Mouse (Mus musculus): Measurements from ENCODE around the gene Tbc1d1. TPM values are rescaled to one million over a fixed set of nuclear protein-coding genes. Genes with fewer than 3 reads are reported as not detected.

Tbc1d1 gene
- total RNA-seq, 1 experiment = 31.1 TPM

- Histone ChIP-seq H3K36me3 (ENCODE audit: control insufficient read depth, insufficient read depth, low read length, poor library complexity, severe bottlenecking) (no peaks in the 10 kb centered on the region), H3K9ac (ENCODE audit: insufficient read depth, low read depth, low read length, poor library complexity, severe bottlenecking) (no peak overlapping the region), H3K4me3 (ENCODE audit: insufficient read depth in 1 of 2, low read depth in 1 of 2, low read length in 2 of 2, poor library complexity in 1 of 2, severe bottlenecking in 1 of 2) (no peak overlapping the region), H3K27ac (ENCODE audit: insufficient read depth, low read depth, low read length, poor library complexity, severe bottlenecking) (no peak overlapping the region), H3K9me3 (ENCODE audit: control insufficient read depth, insufficient read depth, low read depth, low read length) (no peaks in the 10 kb centered on the region), H3K4me1 (ENCODE audit: control insufficient read depth in 2 of 2, insufficient read depth in 2 of 2, low read length in 2 of 2, poor library complexity in 1 of 2) (peaks cover 17 to 30% of the 10 kb centered on the region in 2 experiments)
- DNase-seq (ENCODE audit: low read depth, low spot score) = no peak
- in situ Hi-C loops (cut with MboI; ENCODE audit: low sequenced_read_pairs in 2 of 2, unreplicated experiment in 2 of 2) = no loop called here
- TF ChIP-seq MAFK (IDR thresholded peaks at IDR 0.05; ENCODE audit: insufficient read depth, low read depth, low read length) (no peak), ZC3H11A (IDR thresholded peaks at IDR 0.05; ENCODE audit: borderline replicate concordance, low read depth, low read length) (no peak), ZNF384 (IDR thresholded peaks at IDR 0.05; ENCODE audit: low read depth, low read length) (no peak), CHD2 (IDR thresholded peaks at IDR 0.05; ENCODE audit: low read depth, low read length) (no peak), HCFC1 (IDR thresholded peaks at IDR 0.05; ENCODE audit: borderline replicate concordance, insufficient read depth, low read length) (no peak)
Observed at GRCm38 (mm10) chr5:64234269-64234985, 78.3 kb downstream of the Tbc1d1 start.

- in situ Hi-C loops (cut with MboI; ENCODE audit: low sequenced_read_pairs in 2 of 2, unreplicated experiment in 2 of 2) = no loop called here
- peaks cover 17 to 30% of the 10 kb centered on the region in 2 experiments for H3K4me1 ChIP-seq (ENCODE audit: control insufficient read depth in 2 of 2, insufficient read depth in 2 of 2, low read length in 2 of 2, poor library complexity in 1 of 2)
- no peaks in the 10 kb centered on the region for H3K36me3 ChIP-seq (ENCODE audit: control insufficient read depth, insufficient read depth, low read length, poor library complexity, severe bottlenecking)
- no peak overlapping the region for H3K4me3 ChIP-seq (ENCODE audit: insufficient read depth in 1 of 2, low read depth in 1 of 2, low read length in 2 of 2, poor library complexity in 1 of 2, severe bottlenecking in 1 of 2)
- H3K9ac ChIP-seq (ENCODE audit: insufficient read depth, low read depth, low read length, poor library complexity, severe bottlenecking) = no peak overlapping the region
- no peaks in the 10 kb centered on the region for H3K9me3 ChIP-seq (ENCODE audit: control insufficient read depth, insufficient read depth, low read depth, low read length)
- no peak overlapping the region for H3K27ac ChIP-seq (ENCODE audit: insufficient read depth, low read depth, low read length, poor library complexity, severe bottlenecking)
- no peak for DNase-seq (ENCODE audit: low read depth, low spot score)
- no peak for TF ChIP-seq ZC3H11A (IDR thresholded peaks at IDR 0.05; ENCODE audit: borderline replicate concordance, low read depth, low read length)
- no peak for TF ChIP-seq CHD2 (IDR thresholded peaks at IDR 0.05; ENCODE audit: low read depth, low read length)
- TF ChIP-seq MAFK (IDR thresholded peaks at IDR 0.05; ENCODE audit: insufficient read depth, low read depth, low read length) = no peak
- no peak for TF ChIP-seq HCFC1 (IDR thresholded peaks at IDR 0.05; ENCODE audit: borderline replicate concordance, insufficient read depth, low read length)
- no peak for TF ChIP-seq ZNF384 (IDR thresholded peaks at IDR 0.05; ENCODE audit: low read depth, low read length)
Observed at GRCm38 (mm10) chr5:64235250-64235649, 79.1 kb downstream of the Tbc1d1 start.

GRCm38 (mm10) chr5:64236561-64236960 is 80.5 kb downstream of the Tbc1d1 start:
- DNase-seq (ENCODE audit: low read depth, low spot score) = no peak
- Histone ChIP-seq H3K9me3 (ENCODE audit: control insufficient read depth, insufficient read depth, low read depth, low read length) (no peaks in the 10 kb centered on the region), H3K27ac (ENCODE audit: insufficient read depth, low read depth, low read length, poor library complexity, severe bottlenecking) (no peak overlapping the region), H3K36me3 (ENCODE audit: control insufficient read depth, insufficient read depth, low read length, poor library complexity, severe bottlenecking) (no peaks in the 10 kb centered on the region), H3K9ac (ENCODE audit: insufficient read depth, low read depth, low read length, poor library complexity, severe bottlenecking) (no peak overlapping the region), H3K4me1 (ENCODE audit: control insufficient read depth in 2 of 2, insufficient read depth in 2 of 2, low read length in 2 of 2, poor library complexity in 1 of 2) (peaks cover 17 to 33% of the 10 kb centered on the region in 2 experiments), H3K4me3 (ENCODE audit: insufficient read depth in 1 of 2, low read depth in 1 of 2, low read length in 2 of 2, poor library complexity in 1 of 2, severe bottlenecking in 1 of 2) (no peak overlapping the region)
- in situ Hi-C loops (cut with MboI; ENCODE audit: low sequenced_read_pairs in 2 of 2, unreplicated experiment in 2 of 2) = no loop called here
- TF ChIP-seq MAFK (IDR thresholded peaks at IDR 0.05; ENCODE audit: insufficient read depth, low read depth, low read length) = no peak
- no peak for TF ChIP-seq HCFC1 (IDR thresholded peaks at IDR 0.05; ENCODE audit: borderline replicate concordance, insufficient read depth, low read length)
- TF ChIP-seq ZC3H11A (IDR thresholded peaks at IDR 0.05; ENCODE audit: borderline replicate concordance, low read depth, low read length) = no peak
- TF ChIP-seq CHD2 (IDR thresholded peaks at IDR 0.05; ENCODE audit: low read depth, low read length) = no peak
- TF ChIP-seq ZNF384 (IDR thresholded peaks at IDR 0.05; ENCODE audit: low read depth, low read length) = no peak

GRCm38 (mm10) chr5:64237263-64237662 is 81.2 kb downstream of the Tbc1d1 start:
- Histone ChIP-seq H3K27ac (ENCODE audit: insufficient read depth, low read depth, low read length, poor library complexity, severe bottlenecking) (no peak overlapping the region), H3K9me3 (ENCODE audit: control insufficient read depth, insufficient read depth, low read depth, low read length) (no peaks in the 10 kb centered on the region), H3K36me3 (ENCODE audit: control insufficient read depth, insufficient read depth, low read length, poor library complexity, severe bottlenecking) (no peaks in the 10 kb centered on the region), H3K4me3 (ENCODE audit: insufficient read depth in 1 of 2, low read depth in 1 of 2, low read length in 2 of 2, poor library complexity in 1 of 2, severe bottlenecking in 1 of 2) (no peak overlapping the region), H3K9ac (ENCODE audit: insufficient read depth, low read depth, low read length, poor library complexity, severe bottlenecking) (no peak overlapping the region), H3K4me1 (ENCODE audit: control insufficient read depth in 2 of 2, insufficient read depth in 2 of 2, low read length in 2 of 2, poor library complexity in 1 of 2) (peaks cover 19 to 33% of the 10 kb centered on the region in 2 experiments)
- DNase-seq (ENCODE audit: low read depth, low spot score) = no peak
- no peak for TF ChIP-seq HCFC1 (IDR thresholded peaks at IDR 0.05; ENCODE audit: borderline replicate concordance, insufficient read depth, low read length)
- TF ChIP-seq ZC3H11A (IDR thresholded peaks at IDR 0.05; ENCODE audit: borderline replicate concordance, low read depth, low read length) = no peak
- no peak for TF ChIP-seq ZNF384 (IDR thresholded peaks at IDR 0.05; ENCODE audit: low read depth, low read length)
- TF ChIP-seq CHD2 (IDR thresholded peaks at IDR 0.05; ENCODE audit: low read depth, low read length) = no peak
- no peak for TF ChIP-seq MAFK (IDR thresholded peaks at IDR 0.05; ENCODE audit: insufficient read depth, low read depth, low read length)
- in situ Hi-C loops (cut with MboI; ENCODE audit: low sequenced_read_pairs in 2 of 2, unreplicated experiment in 2 of 2) = no loop called here

Measured in ES-E14 (cell line).